Mouse (Mus musculus): Measurements from ENCODE around the gene Gxylt2.

Gene Gxylt2

GRCm38 (mm10) chr6:100848682-100849375, 144.3 kb downstream of the Gxylt2 start:
- no peak for DNase-seq (ENCODE audit: low spot score in 2 of 2)

- no peak for DNase-seq (ENCODE audit: low spot score in 2 of 2)
These were observed 146.1 kb downstream of the Gxylt2 start for GRCm38 (mm10) chr6:100850671-100851081.

- DNase-seq (ENCODE audit: low spot score in 2 of 2) = no peak
These were observed 146.5 kb downstream of the Gxylt2 start for GRCm38 (mm10) chr6:100851083-100851482.

All from frontal cortex, postnatal 14 days (tissue).